Mouse (Mus musculus) liver, adult 10 weeks (tissue): ENCODE measurements around the gene 4932438H23Rik. TPM values are rescaled to one million over a fixed set of nuclear protein-coding genes. Genes with fewer than 3 reads are reported as not detected.

Source experiments
- polyA plus RNA-seq: library from polyadenylated mRNA; stranded (reverse); fragments of 350-450 nt; fragmentation: Illumina TruSeq; extraction: RNeasy Lipid Tissue Mini Kit (QIAGEN cat#74804); gene quantifications from one replicate; pipeline ENCODE4 v1.2.3, GENCODE M21; 2014; ENCODE audit warnings: low read depth, low replicate concordance

The 4932438H23Rik gene
- not detected for polyA plus RNA-seq

GRCm38 (mm10) chr16:91095022-91095421 lies at the start of gene 4932438H23Rik:
4932438H23Rik (minus strand) TSS chr16:91095122.

GRCm38 (mm10) chr16:91044270-91045182 lies 50.4 kb downstream of the 4932438H23Rik start, which contains the start of gene Paxbp1:
Paxbp1 (minus strand) TSS chr16:91044543.

GRCm38 (mm10) chr16:91011021-91011683 lies 83.8 kb downstream of the 4932438H23Rik start, which contains the start of gene Synj1:
Synj1 (minus strand) TSS chr16:91011308.

Other genes with a start within 250 kb of the 4932438H23Rik start
- 7.5 TPM for gene Cfap298, start 160.0 kb downstream of the 4932438H23Rik start, polyA plus RNA-seq
- 7.9 TPM for gene Synj1, start 83.8 kb downstream of the 4932438H23Rik start, polyA plus RNA-seq
- 31.3 TPM for gene Paxbp1, start 50.6 kb downstream of the 4932438H23Rik start, polyA plus RNA-seq
- not detected for gene Olig2, start 130.3 kb upstream of the 4932438H23Rik start, polyA plus RNA-seq
- gene Olig1, start 174.7 kb upstream of the 4932438H23Rik start, polyA plus RNA-seq: 0.53 TPM